Mouse (Mus musculus): ENCODE measurements around the gene Akap1.

Akap1 gene

GRCm38 (mm10) chr11:88782531-88782930, 81.9 kb downstream of the Akap1 start:
- DNase-seq (ENCODE audit: low spot score in 2 of 2): no peak
